Mouse (Mus musculus): ENCODE data around the gene Pnmt.

GRCm38 (mm10) chr11:98339071-98339501 is 47.2 kb upstream of the Pnmt start:
- TF ChIP-seq E2F4 (IDR thresholded peaks at IDR 0.05; ENCODE audit: insufficient replicate concordance, low read depth, low read length): no peak
- no peak for TF ChIP-seq CTCF (conservative IDR thresholded peaks at IDR 0.05 in 1 of 2, IDR thresholded peaks at IDR 0.05 in 1 of 2; ENCODE audit: low read depth in 2 of 2, low read length in 2 of 2)
- no peak for TF ChIP-seq ELF1 (IDR thresholded peaks at IDR 0.05; ENCODE audit: low read depth, low read length)
- TF ChIP-seq EP300 (IDR thresholded peaks at IDR 0.05; ENCODE audit: low read length): no peak

Data from CH12.LX (cell line).